Mouse (Mus musculus): Measurements from ENCODE around the gene Ggt7. TPM values are rescaled to one million over a fixed set of nuclear protein-coding genes. Genes with fewer than 3 reads are reported as not detected.
A peak's percentile ranks its signal among the peaks of the same experiment; 100 is the strongest.
"Not testable (repeated sequence)": the region's sequence is repeated elsewhere in the genome, so short reads cannot be mapped to it uniquely, and the experiment has no call there.

The Ggt7 gene
- total RNA-seq, 2 experiments from 2014 or later, result 1.0 to 1.1 TPM

DNA sequence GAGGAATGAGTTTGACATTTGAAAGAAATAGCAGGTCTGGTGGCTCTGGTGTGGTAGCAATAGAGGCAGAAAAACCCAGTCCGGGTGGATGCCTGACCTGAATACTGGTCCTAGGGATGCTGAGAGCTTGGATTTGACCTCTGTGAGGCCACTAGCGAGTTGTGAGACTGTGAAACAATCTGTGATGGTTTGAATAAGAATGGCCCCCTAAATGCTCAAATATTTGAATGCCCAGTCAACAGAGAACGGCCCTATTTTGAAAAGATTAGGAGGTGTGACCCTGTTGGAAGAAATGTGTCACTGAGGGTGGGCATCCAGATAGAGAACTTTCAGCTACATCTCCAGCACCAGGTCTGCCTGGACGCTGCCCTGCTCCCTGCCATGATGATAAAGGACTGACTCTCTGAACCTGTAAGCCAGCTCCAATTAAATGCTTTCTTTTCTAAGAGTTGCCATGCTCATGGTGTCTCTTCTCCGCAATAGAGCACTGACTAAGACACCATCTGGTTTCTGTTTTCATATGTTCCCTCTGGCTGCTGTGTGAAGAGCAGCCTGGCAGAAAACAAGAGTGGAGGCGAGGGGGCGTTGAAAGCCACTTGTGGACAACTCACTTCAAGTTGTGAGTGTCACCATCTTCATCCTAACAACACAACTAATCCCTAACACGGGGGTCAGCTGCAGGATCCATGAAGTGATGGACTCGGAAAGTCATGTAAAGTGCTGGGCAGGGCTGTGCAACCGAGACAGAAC, 10.1 kb downstream of the Ggt7 start:
- no peak for DNase-seq

- DNase-seq, result no peak
These were observed 12.2 kb downstream of the Ggt7 start for GRCm38 (mm10) chr2:155505811-155506210.

- DNase-seq, result no peak
These were observed 13.3 kb downstream of the Ggt7 start for GRCm38 (mm10) chr2:155504440-155505355.

- DNase-seq, result no peak
These were observed 15.4 kb downstream of the Ggt7 start for GRCm38 (mm10) chr2:155502596-155502995.

DNA sequence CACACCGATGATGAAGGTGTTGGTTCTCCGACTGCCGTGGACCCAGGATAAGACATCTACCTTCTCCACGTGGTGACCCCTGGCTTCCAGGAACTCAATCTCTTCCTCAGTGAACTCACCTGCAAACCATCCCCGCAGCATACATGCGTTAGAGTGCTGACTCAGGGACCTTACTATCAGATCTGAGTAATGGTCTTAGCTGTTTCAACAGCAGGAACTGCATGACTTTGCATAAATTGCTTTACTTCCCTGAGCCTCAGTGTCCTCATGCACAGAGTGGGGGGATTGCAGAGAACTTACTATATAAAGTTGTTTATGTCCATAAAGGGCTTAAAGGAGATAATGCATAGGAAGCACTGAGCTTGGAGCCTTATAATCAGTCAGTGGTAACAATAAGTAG, 27.0 kb downstream of the Ggt7 start:
- DNase-seq, result no peak

DNA sequence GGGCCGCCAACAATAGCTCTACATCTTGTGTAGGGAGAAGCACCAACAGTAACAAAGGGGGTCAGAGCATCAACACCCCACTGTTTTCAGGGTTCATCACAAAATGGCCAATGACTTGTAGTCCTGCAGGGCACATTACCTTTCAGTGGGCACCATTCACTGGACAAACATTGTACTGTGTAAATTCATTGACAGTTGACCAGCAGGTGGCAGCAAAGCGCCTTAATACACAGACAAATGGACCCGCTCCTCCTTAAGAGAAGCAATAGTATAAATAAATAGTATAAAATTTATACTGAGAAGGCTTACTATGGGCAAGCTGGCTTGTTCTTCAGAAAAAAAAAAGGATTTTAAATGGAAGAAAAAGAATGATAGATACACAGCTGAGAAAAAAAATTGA, 36.0 kb downstream of the Ggt7 start:
- peak; percentile 74 for DNase-seq

DNA sequence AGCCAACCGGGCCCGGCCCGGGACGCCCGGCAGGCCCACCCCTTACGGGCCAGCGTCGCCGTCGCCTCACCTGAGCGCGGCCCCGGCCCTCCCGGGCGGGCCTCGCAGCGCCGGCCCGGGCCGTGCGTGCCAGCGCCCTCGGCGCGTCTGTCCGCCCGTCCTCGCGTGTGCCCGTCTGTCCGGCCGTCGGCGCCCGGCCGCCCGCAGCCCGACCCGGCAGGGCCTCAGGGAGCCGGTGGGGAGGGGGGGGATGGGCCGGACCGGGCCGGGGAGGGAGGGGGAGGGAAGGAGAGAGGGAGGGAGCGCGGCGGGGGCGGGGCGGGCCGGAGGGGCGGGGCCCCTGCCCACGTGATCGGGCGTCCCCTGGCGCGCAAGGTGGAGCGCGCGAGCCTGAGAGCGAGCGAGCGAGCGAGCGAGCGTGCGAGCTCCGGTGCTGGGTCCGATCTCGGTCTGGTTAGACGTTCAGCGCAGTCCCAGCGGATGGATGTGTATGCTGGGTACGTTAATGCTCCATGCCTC, 44.4 kb downstream of the Ggt7 start, which contains the start of gene Ncoa6:
Ncoa6 (minus strand) TSS at position 325 of the 519 bp plus-strand sequence.
- peak; percentile 80 for DNase-seq

GRCm38 (mm10) chr2:155472671-155473569, 45.1 kb downstream of the Ggt7 start:
- DNase-seq, result peak; percentile 43

DNA sequence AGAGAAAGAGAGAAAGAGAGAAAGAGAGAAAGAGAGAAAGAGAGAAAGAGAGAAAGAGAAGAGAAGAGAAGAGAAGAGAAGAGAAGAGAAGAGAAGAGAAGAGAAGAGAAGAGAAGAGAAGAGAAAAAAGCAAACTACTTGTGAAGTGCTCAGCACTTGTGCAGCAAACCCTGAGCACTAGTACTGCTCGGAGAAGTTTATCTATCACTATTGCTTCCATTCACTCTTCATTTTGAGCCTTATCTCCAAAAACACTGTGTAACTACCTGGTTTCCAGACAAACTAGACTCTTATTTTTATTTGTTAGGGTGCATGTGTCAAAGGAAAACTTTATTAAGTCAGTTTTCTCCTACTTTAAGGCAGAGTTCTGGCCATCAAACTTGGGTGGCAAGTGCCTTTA, 51.2 kb downstream of the Ggt7 start:
- DNase-seq, result no peak

- DNase-seq, result no peak
These were observed 64.4 kb downstream of the Ggt7 start for GRCm38 (mm10) chr2:155453591-155453990.

DNA sequence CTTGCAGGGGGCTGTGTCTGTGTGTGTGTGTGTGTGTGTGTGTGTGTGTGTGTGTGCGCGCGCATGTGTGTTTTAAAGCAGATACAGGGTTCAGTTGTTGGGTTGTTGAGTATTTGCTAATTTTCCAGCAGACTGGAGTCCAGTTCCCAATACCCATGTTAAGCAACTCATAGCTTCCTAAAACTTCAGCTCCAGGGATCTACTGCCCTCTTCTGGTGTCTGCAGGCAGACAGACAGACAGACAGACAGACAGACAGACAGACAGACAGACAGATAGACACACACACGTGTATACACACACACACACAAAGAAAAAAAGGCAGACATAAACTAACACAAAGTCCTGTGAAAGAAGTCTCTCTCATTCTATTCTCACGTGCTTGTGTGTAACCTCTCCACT, 66.8 kb downstream of the Ggt7 start:
- no peak for DNase-seq

DNA sequence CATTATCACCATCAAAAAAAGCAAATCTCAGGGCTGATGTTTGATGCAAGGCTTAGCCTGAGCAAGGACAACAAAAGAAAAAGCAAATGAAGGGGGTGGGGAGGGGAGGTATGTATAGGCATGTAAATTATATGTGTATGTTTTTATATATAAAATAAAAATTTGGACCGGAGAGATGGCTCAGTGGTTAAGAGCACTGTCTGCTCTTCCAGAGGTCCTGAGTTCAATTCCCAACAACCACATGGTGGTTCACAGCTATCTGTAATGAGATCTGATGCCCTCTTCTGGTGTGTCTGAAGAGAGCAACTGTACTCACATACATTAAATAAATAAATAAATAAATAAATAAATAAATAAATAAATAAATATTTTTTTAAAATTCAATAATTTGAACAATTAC, 70.1 kb downstream of the Ggt7 start:
- not testable (repeated sequence) for DNase-seq

DNA sequence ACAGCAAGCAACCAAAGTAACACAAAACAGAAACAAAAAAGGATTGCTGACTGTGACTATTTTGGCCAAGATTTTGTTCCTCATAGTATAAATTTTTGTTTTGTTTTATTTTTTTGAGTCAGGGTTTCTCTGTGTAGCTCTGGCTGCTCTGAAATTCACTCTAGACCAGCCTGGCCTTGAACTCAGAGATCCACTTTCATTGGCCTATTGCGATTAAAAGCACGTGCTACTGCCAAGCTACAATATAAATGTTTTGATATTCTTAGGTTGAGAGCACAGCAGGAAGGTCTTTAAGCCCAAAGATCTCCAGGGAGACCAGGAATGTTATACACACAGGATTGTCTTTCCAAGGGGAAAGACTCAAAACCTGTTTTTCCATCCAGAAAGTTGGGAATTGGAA, 74.6 kb downstream of the Ggt7 start:
- no peak for DNase-seq

GRCm38 (mm10) chr2:155442916-155443315, 75.1 kb downstream of the Ggt7 start:
- DNase-seq, result no peak

Other genes starting within 250 kb of the Ggt7 start
- 100 to 1,000 TPM; 165 to 183 TPM for gene Map1lc3a, start 241.9 kb downstream of the Ggt7 start, total RNA-seq (2021)
- gene Pigu, start 160.8 kb downstream of the Ggt7 start, total RNA-seq (2021), result 10 to 100 TPM; 27.1 to 27.5 TPM
- gene Trp53inp2, start 137.2 kb downstream of the Ggt7 start, total RNA-seq (2021), result 100 to 1,000 TPM; 215 to 242 TPM
- 10 to 100 TPM; 21.1 to 28.5 TPM for gene Ncoa6, start 44.3 kb downstream of the Ggt7 start, total RNA-seq (2021)
- 10 to 100 TPM; 28.4 to 33.4 TPM for gene Acss2, start 289 bp downstream of the Ggt7 start, total RNA-seq (2021)
- gene Gss, start 74.6 kb upstream of the Ggt7 start, total RNA-seq (2021), result 10 to 100 TPM in 1 of 2 experiments, 1 to 10 TPM in 1; 9.2 to 10.4 TPM
- 1 to 10 TPM; 1.3 to 2.3 TPM for gene Myh7b, start 93.0 kb upstream of the Ggt7 start, total RNA-seq (2021)
- gene Trpc4ap, start 174.1 kb upstream of the Ggt7 start, total RNA-seq (2021), result 10 to 100 TPM; 83.4 to 94.8 TPM
- 1 to 10 TPM; 7.2 to 9.0 TPM for gene Edem2, start 211.2 kb upstream of the Ggt7 start, total RNA-seq (2021)
- gene Gm17581, start 217.6 kb upstream of the Ggt7 start, total RNA-seq (2021), result not detected
- gene Procr, start 232.9 kb upstream of the Ggt7 start, total RNA-seq (2021), result 10 to 100 TPM; 11.7 to 11.9 TPM

Measured in gastrocnemius, postnatal 10 days (tissue).